Mouse (Mus musculus) C2C12 (cell line): Measurements from ENCODE around the gene Ppm1h. TPM values are rescaled to one million over a fixed set of nuclear protein-coding genes. Genes with fewer than 3 reads are reported as not detected.

Experiments used
- H3K27me3 ChIP-seq: one replicate; pipeline ENCODE4 v1.6.1; 2011; ENCODE audit not compliant: control insufficient read depth, insufficient read depth, insufficient read length
- H3K36me3 ChIP-seq: one replicate; pipeline ENCODE4 v1.6.1; 2011; ENCODE audit not compliant: control insufficient read depth, insufficient read depth
- H3K4me3 ChIP-seq: one replicate; pipeline ENCODE4 v1.5.1; 2011; ENCODE audit warnings: mild to moderate bottlenecking, control low read depth; ENCODE audit not compliant: poor library complexity, insufficient read depth, severe bottlenecking
- H3K79me2 ChIP-seq: one replicate; pipeline ENCODE4 v1.6.1; 2011; ENCODE audit not compliant: control insufficient read depth, insufficient read depth
- H3K79me3 ChIP-seq: one replicate; pipeline ENCODE4 v1.6.1; 2011; ENCODE audit warnings: low read depth, control low read depth
- H3ac ChIP-seq: one replicate; pipeline ENCODE3; 2011; ENCODE audit warnings: low read depth; ENCODE audit not compliant: control insufficient read depth, insufficient read length
- CEBPB ChIP-seq: IDR thresholded peaks from one replicate; pipeline ENCODE4 v1.6.1; 2011; ENCODE audit warnings: low read depth, mild to moderate bottlenecking, control low read depth, moderate library complexity
- CTCF ChIP-seq: IDR thresholded peaks from one replicate; pipeline ENCODE4 v1.5.1; 2011; ENCODE audit not compliant: control insufficient read depth, insufficient read depth, insufficient read length
- FOSL1 ChIP-seq: IDR thresholded peaks from one replicate; pipeline ENCODE4 v1.8.0; 2011; ENCODE audit warnings: mild to moderate bottlenecking, low read length; ENCODE audit not compliant: poor library complexity, insufficient read depth, severe bottlenecking
- MAX ChIP-seq: IDR thresholded peaks from one replicate; pipeline ENCODE4 v1.6.1; 2011; ENCODE audit warnings: mild to moderate bottlenecking, control low read depth
- MYOD1 ChIP-seq: IDR thresholded peaks from one replicate; pipeline ENCODE4 v1.6.1; 2011; ENCODE audit warnings: low read depth; ENCODE audit not compliant: control insufficient read depth, insufficient read length
- MYOG ChIP-seq: IDR thresholded peaks from one replicate; pipeline ENCODE4 v1.6.1; 2011; ENCODE audit not compliant: control insufficient read depth, insufficient read length; ENCODE audit errors: extremely low read depth
- USF1 ChIP-seq: IDR thresholded peaks from one replicate; pipeline ENCODE4 v1.6.1; 2011; ENCODE audit warnings: low read depth, mild to moderate bottlenecking, control low read depth, moderate library complexity
- polyA plus RNA-seq: library from polyadenylated mRNA; unstranded; fragments of >200 nt; fragmentation: generic; extraction: Trizol; gene quantifications from one replicate; pipeline ENCODE4 v1.2.1, GENCODE M21; 2012; ENCODE audit warnings: missing spikeins

Ppm1h gene
- polyA plus RNA-seq, 1 experiment: 0.06 TPM

DNA sequence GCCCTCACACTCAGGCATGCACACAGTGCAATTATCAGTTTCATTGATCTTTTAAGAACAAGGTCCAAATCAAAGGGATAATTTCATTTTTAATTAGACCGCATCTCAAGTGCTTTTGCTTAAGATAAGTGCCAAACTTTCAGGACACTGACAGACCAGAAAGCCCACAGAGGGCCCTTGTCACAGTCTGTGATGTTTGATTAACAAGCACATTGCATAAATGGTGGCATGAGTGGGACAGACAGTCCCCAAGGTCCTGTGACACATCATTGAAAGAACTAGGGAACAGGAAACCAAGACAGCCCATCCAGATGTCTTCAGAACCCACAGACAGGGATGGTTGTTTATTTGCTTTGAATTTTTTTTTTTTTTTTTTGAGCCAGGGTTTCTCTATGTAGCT is 221.9 kb downstream of the Ppm1h start:
- no peak overlapping the region for H3K4me3 ChIP-seq
- no peaks in the 10 kb centered on the region for H3K36me3 ChIP-seq
- H3ac ChIP-seq: no peak overlapping the region
- H3K79me2 ChIP-seq: no peaks in the 10 kb centered on the region
- TF ChIP-seq CEBPB (no peak), USF1 (no peak), CTCF (no peak), MAX (no peak), MYOG (no peak), FOSL1 (no peak), MYOD1 (no peak)
- H3K27me3 ChIP-seq: no peaks in the 10 kb centered on the region
- H3K79me3 ChIP-seq: no peaks in the 10 kb centered on the region

- no peaks in the 10 kb centered on the region for H3K27me3 ChIP-seq
These were observed 222.8 kb downstream of the Ppm1h start for GRCm38 (mm10) chr10:122901379-122901778.

GRCm38 (mm10) chr10:122909406-122910032 is 231.0 kb downstream of the Ppm1h start:
- Histone ChIP-seq H3K79me3 (no peaks in the 10 kb centered on the region), H3K79me2 (no peaks in the 10 kb centered on the region), H3K27me3 (no peaks in the 10 kb centered on the region), H3K4me3 (no peak overlapping the region), H3K36me3 (no peaks in the 10 kb centered on the region), H3ac (no peak overlapping the region)
- TF ChIP-seq MAX (no peak), USF1 (no peak), MYOD1 (no peak), MYOG (no peak), CEBPB (no peak), CTCF (no peak), FOSL1 (no peak)

More at GRCm38 (mm10) chr10:122901379-122901778, 222.8 kb downstream of the Ppm1h start:
- no peaks in the 10 kb centered on the region for H3K36me3 ChIP-seq
- no peaks in the 10 kb centered on the region for H3K79me2 ChIP-seq
- no peak overlapping the region for H3ac ChIP-seq
- H3K4me3 ChIP-seq: no peak overlapping the region
- no peaks in the 10 kb centered on the region for H3K79me3 ChIP-seq
- no peak for TF ChIP-seq CTCF
- no peak for TF ChIP-seq FOSL1
- no peak for TF ChIP-seq MYOD1
- no peak for TF ChIP-seq MAX
- no peak for TF ChIP-seq MYOG
- no peak for TF ChIP-seq CEBPB
- no peak for TF ChIP-seq USF1

DNA sequence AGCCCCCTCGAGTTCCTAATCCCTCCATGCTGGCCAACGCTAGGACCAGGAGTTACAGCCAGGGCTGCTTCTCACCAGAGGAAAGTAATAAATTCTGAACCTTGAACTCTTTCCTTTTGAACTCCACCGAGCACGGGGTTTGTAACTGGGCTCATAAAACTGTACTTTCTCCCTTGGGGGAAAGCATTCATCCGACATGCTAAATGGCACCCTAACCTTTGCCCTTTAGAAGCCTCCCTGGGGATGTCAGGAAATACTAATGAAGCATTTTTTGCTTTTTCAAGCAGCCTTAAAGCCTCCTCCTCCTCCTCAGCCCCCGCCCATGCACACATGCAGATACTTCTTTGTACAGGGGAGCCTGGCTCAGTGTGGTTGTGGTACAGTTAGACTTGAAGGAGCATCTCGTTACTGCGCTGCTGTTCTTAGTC is 232.2 kb downstream of the Ppm1h start:
- H3K79me3 ChIP-seq: no peaks in the 10 kb centered on the region
- TF ChIP-seq MYOG (no peak), CTCF (no peak), USF1 (no peak), FOSL1 (no peak), CEBPB (no peak), MAX (no peak), MYOD1 (no peak)
- no peaks in the 10 kb centered on the region for H3K36me3 ChIP-seq
- H3K79me2 ChIP-seq: no peaks in the 10 kb centered on the region
- H3K27me3 ChIP-seq: no peaks in the 10 kb centered on the region
- H3K4me3 ChIP-seq: no peak overlapping the region
- H3ac ChIP-seq: no peak overlapping the region

- TF ChIP-seq CEBPB: no peak
- no peak for TF ChIP-seq USF1
- TF ChIP-seq FOSL1: no peak
- TF ChIP-seq MYOG: no peak
- TF ChIP-seq CTCF: no peak
- no peak for TF ChIP-seq MYOD1
- no peak for TF ChIP-seq MAX
- H3K27me3 ChIP-seq: no peaks in the 10 kb centered on the region
- no peak overlapping the region for H3ac ChIP-seq
- H3K36me3 ChIP-seq: no peaks in the 10 kb centered on the region
- no peaks in the 10 kb centered on the region for H3K79me3 ChIP-seq
- no peak overlapping the region for H3K4me3 ChIP-seq
- H3K79me2 ChIP-seq: no peaks in the 10 kb centered on the region
These were observed 233.1 kb downstream of the Ppm1h start for GRCm38 (mm10) chr10:122911668-122912067.

GRCm38 (mm10) chr10:122912086-122912690 is 233.6 kb downstream of the Ppm1h start:
- TF ChIP-seq MAX: no peak
- TF ChIP-seq MYOG: no peak
- TF ChIP-seq CEBPB: no peak
- TF ChIP-seq FOSL1: no peak
- TF ChIP-seq MYOD1: no peak
- no peak for TF ChIP-seq CTCF
- no peak for TF ChIP-seq USF1
- no peaks in the 10 kb centered on the region for H3K36me3 ChIP-seq
- H3K27me3 ChIP-seq: no peaks in the 10 kb centered on the region
- H3ac ChIP-seq: no peak overlapping the region
- H3K79me3 ChIP-seq: no peaks in the 10 kb centered on the region
- H3K79me2 ChIP-seq: no peaks in the 10 kb centered on the region
- no peak overlapping the region for H3K4me3 ChIP-seq
